Mouse (Mus musculus): ENCODE measurements around the gene Slc35e3. TPM values are rescaled to one million over a fixed set of nuclear protein-coding genes. Genes with fewer than 3 reads are reported as not detected.
"Not testable (repeated sequence)": the region's sequence is repeated elsewhere in the genome, so short reads cannot be mapped to it uniquely, and the experiment has no call there.

Slc35e3 gene
- total RNA-seq, 2 experiments from 2014 or later = 5.2 to 6.1 TPM

- no peak for DNase-seq
- intact Hi-C loops (cut with DNase I; ENCODE audit: low total_unique reads) = no loop called here
Measured at GRCm38 (mm10) chr10:117738140-117738921, 7.8 kb downstream of the Slc35e3 start.

- intact Hi-C loops (cut with DNase I; ENCODE audit: low total_unique reads); DNase-seq: not testable (repeated sequence)
Measured at GRCm38 (mm10) chr10:117737498-117737897, 8.7 kb downstream of the Slc35e3 start.

GRCm38 (mm10) chr10:117737075-117737474 lies 9.1 kb downstream of the Slc35e3 start:
- intact Hi-C loops (cut with DNase I; ENCODE audit: low total_unique reads) = no loop called here
- DNase-seq = no peak

GRCm38 (mm10) chr10:117736573-117736972 lies 9.6 kb downstream of the Slc35e3 start:
- no peak for DNase-seq
- intact Hi-C loops (cut with DNase I; ENCODE audit: low total_unique reads) = no loop called here

- intact Hi-C loops (cut with DNase I; ENCODE audit: low total_unique reads); DNase-seq: not testable (repeated sequence)
Measured at GRCm38 (mm10) chr10:117735396-117735795, 10.8 kb downstream of the Slc35e3 start.

GRCm38 (mm10) chr10:117734104-117734852 lies 11.9 kb downstream of the Slc35e3 start:
- intact Hi-C loops (cut with DNase I; ENCODE audit: low total_unique reads); DNase-seq: not testable (repeated sequence)

GRCm38 (mm10) chr10:117733626-117734025 lies 12.5 kb downstream of the Slc35e3 start:
- DNase-seq; intact Hi-C loops (cut with DNase I; ENCODE audit: low total_unique reads): not testable (repeated sequence)

- DNase-seq = no peak
- intact Hi-C loops (cut with DNase I; ENCODE audit: low total_unique reads) = no loop called here
Measured at GRCm38 (mm10) chr10:117732962-117733592, 13.1 kb downstream of the Slc35e3 start.

- DNase-seq = no peak
- intact Hi-C loops (cut with DNase I; ENCODE audit: low total_unique reads) = no loop called here
Measured at GRCm38 (mm10) chr10:117732184-117732583, 14.0 kb downstream of the Slc35e3 start.

- intact Hi-C loops (cut with DNase I; ENCODE audit: low total_unique reads) = no loop called here
Measured at GRCm38 (mm10) chr10:117731244-117732101, 14.7 kb downstream of the Slc35e3 start.

GRCm38 (mm10) chr10:117730637-117731203 lies 15.4 kb downstream of the Slc35e3 start:
- intact Hi-C loops (cut with DNase I; ENCODE audit: low total_unique reads) = no loop called here
- DNase-seq = no peak

More at GRCm38 (mm10) chr10:117731244-117732101, 14.7 kb downstream of the Slc35e3 start:
- DNase-seq = peak; percentile 32

GRCm38 (mm10) chr10:117730140-117730539 lies 16.0 kb downstream of the Slc35e3 start:
- DNase-seq = no peak
- intact Hi-C loops (cut with DNase I; ENCODE audit: low total_unique reads) = no loop called here

- intact Hi-C loops (cut with DNase I; ENCODE audit: low total_unique reads) = no loop called here
- DNase-seq = no peak
Measured at GRCm38 (mm10) chr10:117729139-117729814, 16.9 kb downstream of the Slc35e3 start.

- DNase-seq = no peak
- intact Hi-C loops (cut with DNase I; ENCODE audit: low total_unique reads) = no loop called here
Measured at GRCm38 (mm10) chr10:117728574-117728973, 17.6 kb downstream of the Slc35e3 start.

GRCm38 (mm10) chr10:117727518-117728110 lies 18.6 kb downstream of the Slc35e3 start:
- DNase-seq = no peak
- intact Hi-C loops (cut with DNase I; ENCODE audit: low total_unique reads) = no loop called here

GRCm38 (mm10) chr10:117726888-117727385 lies 19.2 kb downstream of the Slc35e3 start:
- intact Hi-C loops (cut with DNase I; ENCODE audit: low total_unique reads) = no loop called here
- DNase-seq = no peak

GRCm38 (mm10) chr10:117726350-117726749 lies 19.8 kb downstream of the Slc35e3 start:
- intact Hi-C loops (cut with DNase I; ENCODE audit: low total_unique reads) = no loop called here
- no peak for DNase-seq

- intact Hi-C loops (cut with DNase I; ENCODE audit: low total_unique reads) = no loop called here
- no peak for DNase-seq
Measured at GRCm38 (mm10) chr10:117725671-117726070, 20.5 kb downstream of the Slc35e3 start.

All from gastrocnemius, postnatal 14 days (tissue).